Mouse (Mus musculus) neural tube, embryonic 15.5 days (tissue): ENCODE data around the gene Kif3c. TPM values are rescaled to one million over a fixed set of nuclear protein-coding genes. Genes with fewer than 3 reads are reported as not detected.
"Not testable (repeated sequence)": the region's sequence is repeated elsewhere in the genome, so short reads cannot be mapped to it uniquely, and the experiment has no call there.

ENCODE experiments used
- ATAC-seq: fragments of 200-750 bp; cut with Nextera tagmentation; 2 replicates; pipeline ENCODE4 v1.8.0; 2017; ENCODE audit warnings: mild to moderate bottlenecking, moderate TSS enrichment, moderate library complexity; ENCODE audit not compliant: low FRiP score
- H3K27ac ChIP-seq: fragments of 300-500 bp; sonication (generic); replicated peaks from 2 replicates; pipeline ENCODE4 v1.5.1; 2015; ENCODE audit warnings: mild to moderate bottlenecking, inconsistent platforms
- H3K27me3 ChIP-seq: fragments of 300-500 bp; sonication (generic); replicated peaks from 2 replicates; pipeline ENCODE4 v1.6.1; 2015; ENCODE audit warnings: inconsistent platforms
- H3K36me3 ChIP-seq: fragments of 300-500 bp; sonication (generic); 2 replicates; pipeline ENCODE4 v1.6.1; 2015; ENCODE audit warnings: inconsistent platforms
- H3K4me1 ChIP-seq: fragments of 300-500 bp; sonication (generic); 2 replicates; pipeline ENCODE4 v1.6.1; 2015; ENCODE audit warnings: inconsistent platforms
- H3K4me2 ChIP-seq: fragments of 300-500 bp; sonication (generic); 2 replicates; pipeline ENCODE4 v1.6.1; 2015; ENCODE audit warnings: inconsistent platforms, mild to moderate bottlenecking, moderate library complexity
- H3K4me3 ChIP-seq: fragments of 300-500 bp; sonication (generic); replicated peaks from 2 replicates; pipeline ENCODE4 v1.5.1; 2015; ENCODE audit warnings: mild to moderate bottlenecking, inconsistent platforms
- H3K9ac ChIP-seq: fragments of 300-500 bp; sonication (generic); replicated peaks from 2 replicates; pipeline ENCODE4 v1.6.1; 2015; ENCODE audit warnings: mild to moderate bottlenecking, inconsistent platforms
- H3K9me3 ChIP-seq: fragments of 300-500 bp; sonication (generic); replicated peaks from 2 replicates; pipeline ENCODE4 v1.6.1; 2016; ENCODE audit warnings: inconsistent platforms
- WGBS: fragments of 180-500 bp; shearing (Covaris S2); methylation state at CpG from one replicate; pipeline ENCODE4 v1.1.7; 2015; ENCODE audit warnings: mixed read lengths; 5-methylcytosine and 5-hydroxymethylcytosine counted together
- polyA plus RNA-seq: library from polyadenylated mRNA; unstranded; fragments of >200 nt; fragmentation: Nextera tagmentation; extraction: Ambion mirVana; gene quantifications from 2 replicates; pipeline ENCODE4 v1.2.1, GENCODE M21; 2015

Gene Kif3c
- polyA plus RNA-seq, 1 experiment from 2014 or later: 74.1 TPM

DNA sequence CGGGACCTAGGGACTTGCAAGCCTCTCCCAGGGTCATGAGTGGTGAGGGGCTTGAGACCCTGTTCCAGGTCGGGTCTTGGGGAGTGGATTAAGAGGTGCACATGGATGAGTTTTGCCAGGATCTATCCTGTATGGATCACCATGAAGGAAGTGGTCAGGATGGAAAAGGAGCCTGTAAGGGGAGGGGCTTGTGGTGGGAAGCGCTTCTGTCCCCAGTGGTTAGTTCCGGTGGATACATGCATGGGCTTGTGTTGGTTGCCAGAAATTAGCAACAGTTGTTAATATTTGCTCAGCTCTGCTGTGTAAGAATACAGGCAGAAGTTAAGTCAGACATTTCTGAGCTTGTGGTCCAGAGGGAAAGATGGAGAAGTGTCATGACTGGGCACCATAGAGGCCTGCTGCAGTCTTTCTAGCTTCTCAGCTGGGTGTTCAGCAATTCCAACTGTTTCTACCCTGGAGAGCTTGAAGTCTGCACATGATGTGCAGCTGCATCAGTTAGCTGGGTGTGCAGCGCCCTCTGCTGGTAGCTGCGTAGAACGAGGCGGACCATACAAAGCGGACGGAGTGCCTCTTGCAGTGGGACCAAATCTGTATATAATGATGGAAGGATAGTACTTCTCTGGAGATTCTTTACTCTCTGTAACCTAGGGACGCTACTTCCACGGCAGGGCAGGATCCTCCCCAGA is 25.8 kb downstream of the Kif3c start:
- H3K4me1 ChIP-seq: peaks cover 8% of the 10 kb centered on the region
- 34% methylated on average over 12 of the region's 12 CpGs for WGBS
- no peak overlapping the region for H3K4me3 ChIP-seq
- H3K9ac ChIP-seq: no peak overlapping the region
- no peak overlapping the region for H3K4me2 ChIP-seq
- ATAC-seq: peak; percentile 76
- H3K27ac ChIP-seq: no peak overlapping the region
- peaks cover 69% of the 10 kb centered on the region for H3K36me3 ChIP-seq
- H3K9me3 ChIP-seq: no peaks in the 10 kb centered on the region
- no peaks in the 10 kb centered on the region for H3K27me3 ChIP-seq

DNA sequence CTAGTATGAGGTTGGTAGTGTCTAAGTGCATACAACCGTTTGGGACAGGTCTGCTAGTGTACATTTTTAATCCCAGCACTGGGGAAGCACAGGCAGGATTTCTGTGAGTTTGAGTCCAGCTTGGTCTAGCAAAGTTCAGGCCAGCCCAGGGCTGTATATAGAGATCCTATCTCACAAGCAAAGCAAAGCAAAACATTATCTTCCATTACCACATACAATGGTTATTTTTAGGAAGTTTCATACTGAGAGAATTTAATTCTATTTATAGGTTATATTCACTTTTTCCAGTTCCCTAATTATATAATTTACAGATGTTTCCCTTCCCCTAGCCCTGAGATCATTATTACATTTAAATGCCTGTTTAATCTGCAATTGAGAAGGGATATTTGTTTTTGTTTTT is 26.3 kb downstream of the Kif3c start:
- H3K36me3 ChIP-seq: peaks cover 67% of the 10 kb centered on the region

DNA sequence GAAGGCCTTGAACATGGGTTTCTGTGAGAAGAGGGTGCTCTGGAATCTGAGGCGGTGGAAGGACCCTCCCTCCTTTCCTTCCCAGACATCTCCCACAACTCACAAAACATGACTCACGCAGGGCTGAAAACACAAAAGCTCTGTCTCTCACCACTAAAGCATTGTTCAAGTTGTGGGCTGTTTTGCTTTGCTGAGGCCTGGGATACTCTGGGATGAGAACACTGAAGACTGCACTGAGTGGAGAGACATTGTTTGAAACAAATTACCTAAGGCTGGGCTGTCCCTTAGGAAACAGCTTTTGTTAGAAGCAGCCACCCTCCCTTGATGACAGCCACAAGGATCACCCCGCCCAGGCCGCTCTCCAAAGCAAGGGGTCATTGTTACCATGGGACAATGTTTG is 28.2 kb downstream of the Kif3c start:
- no peak overlapping the region for H3K4me2 ChIP-seq
- 65% methylated on average over 4 of the region's 4 CpGs for WGBS
- peaks cover 57% of the 10 kb centered on the region for H3K36me3 ChIP-seq
- 0 out of 2 replicates have a peak, but pooled peaks cover 2% of the 10 kb centered on the region for H3K4me1 ChIP-seq
- no peak overlapping the region for H3K27ac ChIP-seq
- H3K9ac ChIP-seq: no peak overlapping the region
- no peak overlapping the region for H3K4me3 ChIP-seq
- ATAC-seq: no peak
- no peaks in the 10 kb centered on the region for H3K9me3 ChIP-seq
- no peaks in the 10 kb centered on the region for H3K27me3 ChIP-seq

More for the DNA sequence above, 26.3 kb downstream of the Kif3c start:
- Histone ChIP-seq H3K27ac (no peak overlapping the region), H3K4me2 (no peak overlapping the region), H3K9ac (no peak overlapping the region), H3K9me3 (no peaks in the 10 kb centered on the region), H3K27me3 (no peaks in the 10 kb centered on the region), H3K4me1 (peaks cover 3% of the 10 kb centered on the region; the same call in 1 of the 2 replicates), H3K4me3 (no peak overlapping the region)
- ATAC-seq: no peak
- WGBS: 82% methylated on average over 1 of the region's 1 CpGs

DNA sequence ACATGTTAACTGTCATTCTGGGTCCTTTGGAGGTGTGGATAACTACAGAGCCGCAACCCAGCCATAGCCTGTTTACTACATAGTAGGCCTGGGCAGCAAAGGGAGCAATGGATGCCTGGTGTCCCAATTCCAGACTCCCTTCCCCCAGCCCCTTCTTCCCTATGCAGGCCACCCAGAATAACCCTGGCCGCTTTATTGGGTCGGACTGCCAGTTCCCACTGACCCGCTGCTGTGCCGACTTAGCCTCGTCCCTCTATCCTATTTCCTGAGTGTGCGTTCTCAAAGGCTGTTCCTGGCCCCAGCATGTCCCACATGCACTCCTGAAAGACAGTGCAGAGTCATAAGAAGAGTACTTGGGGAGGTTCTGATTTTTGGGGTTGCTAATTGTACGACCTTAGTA is 32.0 kb downstream of the Kif3c start:
- Histone ChIP-seq H3K27me3 (no peaks in the 10 kb centered on the region), H3K4me3 (no peak overlapping the region), H3K4me2 (no peak overlapping the region), H3K36me3 (peaks cover 53% of the 10 kb centered on the region), H3K9me3 (no peaks in the 10 kb centered on the region), H3K4me1 (no peaks in the 10 kb centered on the region), H3K27ac (no peak overlapping the region), H3K9ac (no peak overlapping the region)
- ATAC-seq: no peak
- 93% methylated on average over 8 of the region's 8 CpGs for WGBS

DNA sequence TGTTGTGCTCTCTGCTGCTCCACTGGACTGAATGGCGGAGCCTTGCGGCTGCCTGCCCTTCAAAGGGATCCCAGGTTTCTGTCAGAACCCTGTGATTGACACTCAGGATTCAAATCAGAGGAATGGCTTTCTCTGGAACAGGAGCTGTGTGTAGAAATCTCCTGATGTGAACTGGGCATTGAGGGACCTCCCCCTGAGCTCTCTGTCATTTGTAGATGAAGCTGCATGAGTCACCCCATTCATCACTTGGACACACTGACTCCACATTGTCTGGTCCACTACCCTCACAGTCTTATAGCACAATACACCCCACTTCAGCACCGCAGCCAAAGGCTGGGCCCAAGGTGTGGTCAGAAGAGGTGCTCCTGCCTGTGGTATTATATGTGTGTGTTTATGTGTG is 40.7 kb downstream of the Kif3c start:
- H3K4me2 ChIP-seq, ATAC-seq, H3K9ac ChIP-seq, H3K27me3 ChIP-seq, H3K4me3 ChIP-seq, H3K9me3 ChIP-seq, H3K27ac ChIP-seq, H3K4me1 ChIP-seq: not testable (repeated sequence)
- peaks cover 41% of the 10 kb centered on the region for H3K36me3 ChIP-seq
- WGBS: 85% methylated on average over 3 of the region's 3 CpGs

DNA sequence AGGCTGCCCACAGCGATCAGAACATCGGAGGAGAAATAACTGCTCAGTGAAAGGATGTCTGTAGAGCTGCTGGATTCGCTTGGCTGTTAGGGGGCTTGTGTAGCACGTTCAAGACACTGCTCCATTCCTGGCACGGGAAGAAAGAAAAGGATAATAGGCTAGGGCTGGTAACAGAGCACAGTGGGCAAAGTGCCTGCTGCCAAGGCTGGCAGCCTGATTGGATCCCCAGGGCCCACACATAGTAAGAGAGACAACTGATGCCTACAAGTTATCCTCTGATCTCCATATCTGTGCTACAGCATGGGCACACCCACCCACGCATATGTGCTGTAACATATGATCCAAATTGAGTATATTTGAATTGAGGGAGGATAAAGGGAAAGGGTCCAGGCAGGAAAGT is 41.7 kb downstream of the Kif3c start:
- Histone ChIP-seq H3K27ac (peak overlapping the region; percentile 45; the same call in 1 of the 2 replicates), H3K4me3 (no peak overlapping the region), H3K4me2 (no peak overlapping the region), H3K9me3 (no peaks in the 10 kb centered on the region), H3K9ac (no peak overlapping the region), H3K27me3 (no peaks in the 10 kb centered on the region), H3K36me3 (peaks cover 32% of the 10 kb centered on the region), H3K4me1 (no peaks in the 10 kb centered on the region)
- 79% methylated on average over 6 of the region's 6 CpGs for WGBS
- peak; percentile 26; the same call in 1 of the 2 replicates for ATAC-seq

DNA sequence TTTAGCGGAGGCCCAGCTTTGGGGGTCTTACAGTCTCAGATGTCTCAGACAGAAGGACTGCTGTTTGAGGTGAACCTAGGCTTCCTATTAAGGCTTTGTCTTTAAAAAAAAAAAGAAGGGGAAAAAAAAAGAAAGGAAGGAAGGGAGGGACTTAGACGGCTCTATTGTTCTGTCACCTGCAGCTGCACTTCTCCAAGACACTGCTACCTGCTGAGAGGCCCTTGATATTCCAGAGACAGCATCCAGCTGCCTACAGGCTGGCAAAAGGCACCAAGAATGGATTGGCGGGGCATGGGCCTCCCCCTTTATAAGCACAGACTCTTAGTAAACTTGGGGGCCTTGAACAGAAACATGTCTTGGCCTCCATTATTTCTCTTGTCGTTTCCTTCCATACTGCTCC is 50.0 kb downstream of the Kif3c start:
- no peak for ATAC-seq
- H3K9ac ChIP-seq: no peak overlapping the region
- H3K9me3 ChIP-seq: no peaks in the 10 kb centered on the region
- H3K4me3 ChIP-seq: no peak overlapping the region
- WGBS: 89% methylated on average over 4 of the region's 4 CpGs
- H3K27me3 ChIP-seq: no peaks in the 10 kb centered on the region
- H3K36me3 ChIP-seq: peaks cover 8% of the 10 kb centered on the region; the same call in 1 of the 2 replicates
- no peak overlapping the region for H3K27ac ChIP-seq
- H3K4me2 ChIP-seq: no peak overlapping the region
- H3K4me1 ChIP-seq: no peaks in the 10 kb centered on the region

DNA sequence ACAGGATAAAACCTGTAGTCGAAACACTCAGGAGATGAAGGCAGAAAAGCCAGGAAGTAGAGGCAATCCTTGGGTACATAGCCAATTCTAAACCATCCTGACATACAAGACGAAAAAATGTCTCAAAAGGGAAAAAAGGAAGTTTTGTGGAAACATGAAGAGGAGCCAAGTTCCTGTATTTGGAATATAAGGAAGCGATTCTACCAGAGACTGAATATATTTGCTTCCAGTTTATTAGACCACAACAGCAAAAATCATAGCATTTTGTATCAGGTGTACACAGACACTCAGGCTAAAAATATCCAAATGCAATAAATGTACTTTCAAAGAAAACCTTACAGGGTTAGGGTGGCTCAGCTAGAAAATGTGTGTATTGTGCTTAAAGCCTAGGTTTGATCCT is 53.8 kb downstream of the Kif3c start:
- no peak overlapping the region for H3K27ac ChIP-seq
- no peak overlapping the region for H3K4me2 ChIP-seq
- no peak for ATAC-seq
- H3K27me3 ChIP-seq: no peaks in the 10 kb centered on the region
- no peaks in the 10 kb centered on the region for H3K9me3 ChIP-seq
- WGBS: 94% methylated on average over 3 of the region's 3 CpGs
- peaks cover 12% of the 10 kb centered on the region; the same call in 1 of the 2 replicates for H3K36me3 ChIP-seq
- H3K4me1 ChIP-seq: no peaks in the 10 kb centered on the region
- H3K4me3 ChIP-seq: no peak overlapping the region
- no peak overlapping the region for H3K9ac ChIP-seq

DNA sequence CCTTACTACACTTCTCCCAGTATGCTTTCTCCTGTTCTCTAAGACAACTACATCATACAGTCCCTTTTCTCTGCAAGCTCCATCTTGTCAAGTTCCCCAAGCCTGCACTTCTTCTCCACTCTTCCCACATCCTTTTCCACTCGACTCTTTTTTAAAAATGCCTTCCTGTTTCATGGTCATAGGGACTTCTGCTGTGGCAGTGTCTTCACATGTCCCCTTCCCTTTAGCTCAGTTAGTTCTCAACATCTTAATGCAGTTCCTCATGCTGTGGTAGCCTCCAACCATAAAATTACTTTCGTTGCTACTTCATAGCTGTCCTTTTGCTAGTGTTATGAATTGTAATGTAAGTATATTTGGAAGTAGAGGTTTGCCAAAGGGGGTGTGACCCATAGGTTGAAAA is 55.6 kb downstream of the Kif3c start:
- Histone ChIP-seq H3K4me3 (no peak overlapping the region), H3K9ac (no peak overlapping the region), H3K9me3 (no peaks in the 10 kb centered on the region), H3K36me3 (peaks cover 10% of the 10 kb centered on the region; the same call in 1 of the 2 replicates), H3K27me3 (no peaks in the 10 kb centered on the region), H3K4me1 (peaks cover 13% of the 10 kb centered on the region), H3K4me2 (no peak overlapping the region), H3K27ac (no peak overlapping the region)
- ATAC-seq: no peak
- 95% methylated on average over 2 of the region's 2 CpGs for WGBS

DNA sequence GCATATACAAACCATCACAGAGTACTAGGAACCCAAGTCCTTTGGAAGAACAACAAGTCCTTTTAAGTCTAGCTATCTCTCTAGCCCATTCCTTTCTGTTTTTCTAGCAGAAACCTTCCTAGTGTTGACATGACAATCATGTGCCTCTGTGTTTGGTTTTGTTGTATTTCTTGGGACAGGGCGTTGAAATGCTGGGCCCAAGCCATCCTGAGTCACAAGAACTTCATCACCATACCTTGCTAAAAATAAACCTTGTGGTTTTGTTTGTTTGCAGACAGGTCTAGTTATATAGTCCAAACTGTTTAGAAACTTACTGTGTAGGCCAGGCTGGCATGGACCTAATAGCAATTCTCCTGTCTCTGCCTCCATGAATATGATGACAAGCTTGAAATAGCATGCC is 57.9 kb downstream of the Kif3c start:
- no peak overlapping the region for H3K27ac ChIP-seq
- ATAC-seq: no peak
- H3K4me3 ChIP-seq: no peak overlapping the region
- H3K9ac ChIP-seq: no peak overlapping the region
- H3K4me2 ChIP-seq: no peak overlapping the region
- WGBS: 97% methylated on average over 1 of the region's 1 CpGs
- peaks cover 15% of the 10 kb centered on the region for H3K4me1 ChIP-seq
- 0 out of 2 replicates have a peak, but pooled peaks cover 5% of the 10 kb centered on the region for H3K36me3 ChIP-seq
- no peaks in the 10 kb centered on the region for H3K9me3 ChIP-seq
- H3K27me3 ChIP-seq: no peaks in the 10 kb centered on the region

DNA sequence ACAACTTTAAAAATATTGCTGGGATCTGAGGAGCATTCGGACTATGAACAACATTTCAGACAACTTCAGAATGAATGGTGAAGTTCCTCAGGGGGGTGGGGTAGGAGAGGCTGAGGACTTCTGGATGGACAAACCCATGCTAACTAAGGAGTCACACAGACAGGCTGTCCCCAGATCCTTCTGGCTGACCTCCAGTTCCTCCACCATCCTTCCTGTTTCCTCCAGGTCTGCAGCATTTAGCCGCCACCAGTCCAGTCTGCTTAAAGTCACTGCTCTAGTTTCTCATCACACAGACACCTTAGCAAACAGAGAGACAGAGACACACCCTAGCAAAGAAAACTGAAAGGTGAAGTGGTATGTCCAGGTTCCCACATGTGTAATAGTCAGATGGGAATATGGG is 59.2 kb downstream of the Kif3c start:
- Histone ChIP-seq H3K4me2 (no peak overlapping the region), H3K9me3 (no peaks in the 10 kb centered on the region), H3K9ac (no peak overlapping the region), H3K36me3 (0 out of 2 replicates have a peak, but pooled peaks cover 5% of the 10 kb centered on the region), H3K27ac (no peak overlapping the region), H3K4me1 (peaks cover 23% of the 10 kb centered on the region), H3K4me3 (no peak overlapping the region), H3K27me3 (no peaks in the 10 kb centered on the region)
- no peak for ATAC-seq
- WGBS: 89% methylated on average over 2 of the region's 2 CpGs
